Mouse (Mus musculus) myocyte (in vitro differentiated cells): ENCODE results near the gene Oxtr.

Experiments used
- CEBPB ChIP-seq: IDR thresholded peaks from 2 replicates; pipeline ENCODE4 v1.6.1; 2011; ENCODE audit warnings: mild to moderate bottlenecking, moderate library complexity; ENCODE audit not compliant: poor library complexity, insufficient read depth, severe bottlenecking
- MAX ChIP-seq: IDR thresholded peaks from one replicate; pipeline ENCODE4 v1.6.1; 2011; ENCODE audit warnings: low read depth, mild to moderate bottlenecking, control low read depth
- MYOG ChIP-seq, 3 experiments: IDR thresholded peaks; one replicate each; pipeline ENCODE4 v1.6.1; 2011; ENCODE audit warnings: control low read depth in 2 of 3, low read depth in 2 of 3, mild to moderate bottlenecking in 2 of 3; ENCODE audit not compliant: insufficient read length in 2 of 3, control insufficient read depth in 1 of 3, insufficient read depth in 1 of 3
- POLR2A ChIP-seq: IDR thresholded peaks from one replicate; pipeline ENCODE4 v1.6.1; 2011; ENCODE audit warnings: low read depth, mild to moderate bottlenecking, control low read depth, moderate library complexity; ENCODE audit not compliant: insufficient read length
- POLR2AphosphoS2 ChIP-seq: IDR thresholded peaks from one replicate; pipeline ENCODE4 v1.6.1; 2011; ENCODE audit warnings: low read depth, control low read depth; ENCODE audit not compliant: insufficient read length
- SRF ChIP-seq: IDR thresholded peaks from one replicate; pipeline ENCODE4 v1.6.1; 2011; ENCODE audit warnings: low read depth; ENCODE audit not compliant: control insufficient read depth, insufficient read length

DNA sequence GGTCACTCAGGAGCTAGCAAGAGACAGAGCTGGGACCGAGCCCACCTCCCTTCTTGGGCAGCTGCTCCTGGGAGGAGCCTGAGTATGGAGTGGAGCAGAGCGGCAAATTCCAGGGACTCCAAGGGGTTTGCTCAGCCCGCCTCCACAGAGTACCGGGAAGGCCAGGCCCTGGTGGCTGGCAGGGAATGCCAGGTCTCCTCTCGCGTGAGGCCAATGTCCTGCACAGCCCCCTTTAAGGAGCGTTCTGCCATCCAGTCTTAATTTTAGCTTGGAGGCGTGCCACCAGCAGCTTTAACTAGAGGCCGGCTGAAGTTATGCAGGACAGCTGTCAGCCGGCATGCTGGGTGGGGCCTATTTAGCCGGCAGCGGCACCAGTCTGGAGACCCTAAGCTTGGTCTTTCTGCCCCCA lies 30.4 kb downstream of the Oxtr start, which contains the start of gene Cav3:
- TF ChIP-seq POLR2A (no peak), POLR2AphosphoS2 (no peak), MAX (no peak), CEBPB (no peak), MYOG (IDR thresholded peaks at IDR 0.05; ENCODE audit: control insufficient read depth in 1 of 3, insufficient read depth in 1 of 3, insufficient read length in 2 of 3, low read depth in 2 of 3) (peak; percentile 49 to 73 (median 70)), SRF (no peak)
